Mouse (Mus musculus) CD4-positive, CD25-positive, alpha-beta regulatory T cell, adult 2 months (primary cell): Measurements from ENCODE around the gene Nsun6.

Experiments used
- DNase-seq: peaks from one replicate; pipeline ENCODE4 v3.0.0-alpha.2; 2012; ENCODE audit warnings: low read depth, low spot score

The Nsun6 gene

DNA sequence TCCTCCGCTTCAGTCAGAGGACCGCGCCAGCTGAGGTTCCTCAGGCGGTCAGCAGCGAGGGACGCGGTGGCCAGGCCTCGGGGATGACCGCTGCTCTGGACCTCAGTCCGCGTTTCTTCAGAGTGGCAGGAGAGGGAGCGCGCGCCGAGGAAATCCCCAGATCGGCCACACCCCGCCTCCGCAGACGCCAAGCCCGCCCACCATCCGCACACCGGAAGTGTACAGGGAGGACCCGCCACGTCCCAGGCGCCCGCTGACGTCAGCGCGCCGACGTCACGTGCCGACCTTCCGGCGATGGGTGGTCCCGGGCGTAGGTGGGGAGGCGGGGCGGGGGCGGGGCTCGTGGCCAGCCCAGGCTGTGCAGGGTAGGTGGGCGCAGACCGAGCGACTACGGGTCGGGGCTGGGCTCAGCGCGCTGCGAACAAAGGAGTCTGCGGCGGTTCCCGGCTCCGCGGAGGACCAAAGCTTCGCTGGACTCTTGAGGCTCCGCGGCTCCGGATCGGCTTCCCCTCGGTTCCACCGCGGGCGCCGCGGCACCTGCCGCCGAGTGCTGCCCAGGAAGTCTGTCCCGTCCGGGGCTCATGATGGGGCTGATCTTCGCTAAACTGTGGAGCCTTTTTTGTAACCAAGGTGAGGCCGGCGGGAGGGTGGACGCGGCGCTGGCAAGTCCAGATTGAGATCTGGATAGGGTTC, at the start of gene Nsun6:
Nsun6 (minus strand) TSS at position 125 of the 693 bp plus-strand sequence.
- DNase-seq: peak; percentile 99

DNA sequence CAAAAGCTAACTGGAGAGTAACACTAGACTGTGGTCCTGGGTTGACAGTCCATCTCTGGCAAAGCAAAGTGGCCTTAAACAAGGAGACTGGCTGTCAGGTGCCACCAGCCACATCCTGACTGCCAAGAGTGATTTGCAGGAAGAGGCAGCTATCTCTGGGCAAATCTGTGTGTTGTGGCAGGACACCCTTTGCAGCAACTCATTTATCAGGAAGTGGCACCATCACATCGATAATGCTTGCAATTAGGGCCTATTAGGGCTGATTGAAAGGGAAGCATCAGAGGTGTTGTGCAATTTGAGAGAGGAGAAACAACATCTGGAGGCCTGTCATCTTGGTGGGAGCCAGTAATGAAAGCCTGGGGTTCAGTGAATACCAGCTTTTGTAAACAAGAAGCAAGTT, 49.5 kb upstream of the Nsun6 start:
- DNase-seq: no peak

DNA sequence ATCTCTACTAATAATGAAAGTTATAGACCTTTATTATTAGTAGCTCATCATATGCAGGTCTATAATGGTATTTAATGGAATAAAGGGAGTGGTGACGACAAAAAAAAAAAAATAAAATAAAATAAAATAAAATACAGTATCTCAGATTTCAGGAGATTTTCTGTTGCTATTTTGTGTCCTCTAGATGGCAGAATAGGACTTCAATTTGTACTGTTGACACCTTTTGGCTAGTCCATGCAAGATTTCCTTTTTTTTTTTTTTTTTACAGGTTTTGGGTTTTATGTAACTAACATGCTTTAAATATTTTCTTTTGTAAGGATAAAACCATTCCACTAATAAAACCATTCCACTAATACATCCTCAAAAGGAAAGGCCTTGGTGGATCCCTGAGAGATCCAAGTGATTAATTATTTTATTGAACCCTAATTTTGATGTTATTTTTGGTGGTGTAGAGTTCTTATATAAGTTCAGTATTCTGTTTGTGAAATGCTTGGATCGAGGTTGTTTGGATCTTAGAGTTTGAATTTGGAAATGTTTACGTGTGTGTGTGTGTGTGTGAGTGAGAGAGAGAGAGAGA, 41.7 kb upstream of the Nsun6 start:
- no peak for DNase-seq

DNA sequence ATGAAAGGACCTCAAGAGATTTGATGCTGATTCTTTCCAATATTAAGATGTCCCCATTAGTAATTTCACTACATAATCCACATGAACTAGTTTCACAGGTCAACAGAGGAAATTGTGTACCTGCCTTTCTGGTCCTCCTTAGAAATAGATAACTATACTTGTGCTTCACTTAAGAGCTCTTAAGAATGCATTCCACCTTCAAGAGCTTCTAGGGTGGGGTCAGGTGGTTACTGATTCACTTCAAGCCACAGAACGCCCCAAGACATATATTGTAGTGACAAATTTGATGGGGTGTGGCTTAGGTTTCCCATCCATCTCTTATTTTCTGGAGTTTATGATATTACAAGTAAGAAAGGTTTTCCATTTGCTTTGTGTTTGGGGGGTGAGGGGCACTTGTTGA, 32.4 kb upstream of the Nsun6 start:
- no peak for DNase-seq

DNA sequence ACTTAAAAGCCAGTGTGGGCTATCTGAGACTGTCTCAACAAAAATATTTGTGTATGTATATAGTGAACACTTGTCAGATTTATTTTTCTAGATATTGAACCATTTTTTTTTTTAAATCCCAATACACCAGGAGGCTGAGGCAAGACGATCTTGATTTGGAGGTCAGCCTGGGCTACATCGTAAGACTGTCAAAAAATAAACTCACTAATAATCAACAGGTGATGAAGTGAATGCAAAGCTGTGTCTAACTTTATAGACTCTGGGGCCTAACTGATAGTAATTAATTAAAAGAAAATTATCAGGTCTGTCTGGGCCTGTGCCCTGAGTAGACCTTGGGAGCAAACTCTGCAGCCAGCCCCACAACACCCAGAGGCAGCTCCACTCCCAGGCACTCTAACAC, 28.8 kb upstream of the Nsun6 start:
- no peak for DNase-seq

DNA sequence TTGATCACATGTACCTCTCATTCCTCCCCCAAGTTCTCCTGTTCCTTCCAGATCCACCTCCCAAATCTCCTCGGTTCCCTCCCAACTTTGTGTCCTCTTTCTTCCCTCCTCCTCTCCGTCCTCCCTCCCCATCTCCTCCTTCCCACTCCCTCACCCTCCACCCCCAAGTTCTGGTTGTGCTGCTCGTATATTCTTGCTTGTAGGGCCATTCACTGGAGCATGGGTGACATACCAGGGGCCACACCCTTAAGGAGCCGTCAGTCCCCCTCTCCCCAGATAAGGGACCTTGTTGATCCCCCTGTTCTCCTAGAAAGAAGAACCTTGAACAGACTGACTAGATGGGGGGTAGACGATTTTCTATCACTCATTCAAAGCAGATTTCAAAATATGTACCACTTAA, 12.2 kb upstream of the Nsun6 start:
- no peak for DNase-seq

DNA sequence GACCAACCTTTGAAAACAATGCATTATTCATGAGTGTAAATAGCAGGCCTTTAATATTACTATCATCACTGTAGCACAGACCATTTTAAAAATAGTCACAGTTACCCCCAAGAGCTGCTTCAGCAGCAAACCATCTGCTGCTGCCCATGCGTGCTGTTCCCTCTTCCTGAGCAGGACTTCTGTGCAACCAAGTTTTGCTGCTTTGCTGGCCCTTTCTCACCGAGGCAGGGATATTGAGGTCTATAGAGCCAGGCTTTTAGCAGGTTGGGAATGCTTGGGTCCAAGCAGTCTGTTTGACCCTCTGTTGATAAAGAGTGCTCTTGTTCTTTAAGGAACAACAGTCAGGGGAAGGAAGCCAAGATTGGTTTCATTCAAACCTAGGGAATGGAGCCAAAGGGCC, 10.6 kb upstream of the Nsun6 start:
- DNase-seq: no peak

DNA sequence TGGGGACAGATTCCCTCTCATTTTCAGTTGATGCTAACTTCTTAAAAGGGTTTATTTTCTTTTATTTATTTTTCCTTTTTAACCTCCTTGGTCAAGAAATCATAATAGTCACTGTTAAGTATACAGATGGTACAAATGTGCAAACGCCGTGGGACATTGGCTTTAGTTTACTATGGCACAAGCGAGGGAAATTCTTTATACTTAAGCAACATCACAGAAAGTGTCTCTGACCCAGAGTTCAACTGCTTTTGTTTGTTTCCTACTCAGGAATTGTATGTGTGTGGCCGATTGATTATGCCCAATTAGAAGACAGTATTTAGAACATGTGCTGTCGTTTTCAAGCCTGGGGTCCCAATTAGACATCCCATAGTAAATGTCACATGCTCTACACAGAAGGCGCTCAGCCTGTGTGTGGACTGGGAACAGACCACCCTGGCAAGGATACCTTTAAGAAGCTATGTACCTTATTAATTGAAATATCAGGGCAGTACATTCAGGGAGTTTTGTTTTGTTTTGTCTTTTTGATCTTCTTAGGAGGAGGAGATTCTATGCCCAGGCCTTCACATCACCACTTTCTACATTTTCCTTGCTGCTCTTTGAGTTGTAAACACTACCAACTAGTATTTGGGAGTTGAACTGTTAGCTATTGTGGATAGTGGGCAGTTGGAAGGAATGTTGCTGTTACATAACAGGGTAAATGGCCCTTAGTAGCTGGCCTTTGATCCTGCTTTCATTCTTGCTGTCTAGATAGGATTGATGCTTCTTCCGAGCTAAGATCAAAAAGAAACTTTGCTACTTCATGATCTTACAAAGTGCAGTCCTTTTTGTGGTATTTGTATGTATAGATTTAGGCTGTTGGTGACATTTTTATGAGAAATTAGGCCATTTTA, 9.8 kb upstream of the Nsun6 start:
- DNase-seq: no peak

DNA sequence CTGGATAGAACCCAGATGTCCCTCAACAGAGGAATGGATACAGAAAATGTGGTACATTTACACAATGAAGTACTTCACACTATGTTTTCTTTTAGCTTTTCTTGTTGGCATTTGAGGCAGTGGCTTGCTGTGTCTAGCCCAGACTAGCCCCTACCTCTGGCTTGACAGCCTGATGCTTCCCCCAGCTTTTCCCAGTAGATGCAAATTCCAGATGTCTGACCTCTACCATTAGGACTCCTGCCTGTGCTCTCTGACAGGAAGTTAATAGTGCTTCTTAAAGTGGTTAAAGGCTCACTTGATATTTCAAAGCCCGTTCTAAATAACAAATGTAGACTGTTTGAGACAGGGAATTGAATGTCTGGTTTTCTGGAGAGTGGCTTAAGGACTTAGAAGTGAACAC, 8.9 kb upstream of the Nsun6 start:
- DNase-seq: no peak

DNA sequence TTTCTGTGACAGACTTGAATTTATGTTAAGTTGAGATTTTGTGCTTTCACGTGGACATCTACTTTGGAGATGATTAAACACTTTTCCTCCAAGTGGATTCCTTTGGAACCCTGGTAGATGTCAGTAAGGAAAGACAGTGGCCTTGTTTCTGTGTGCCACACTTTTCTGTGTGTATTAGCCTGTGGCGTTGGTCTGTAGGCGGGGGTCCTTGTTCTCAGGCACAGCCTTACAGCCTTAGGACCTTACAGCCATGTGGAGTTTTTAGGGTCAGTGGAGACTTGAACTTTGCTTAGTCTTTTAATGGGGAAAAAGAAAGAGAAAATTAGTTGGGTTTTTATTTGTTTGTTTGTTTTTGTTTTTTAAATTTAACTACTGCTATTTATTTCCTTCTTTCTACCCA, 6.0 kb upstream of the Nsun6 start:
- DNase-seq: no peak

DNA sequence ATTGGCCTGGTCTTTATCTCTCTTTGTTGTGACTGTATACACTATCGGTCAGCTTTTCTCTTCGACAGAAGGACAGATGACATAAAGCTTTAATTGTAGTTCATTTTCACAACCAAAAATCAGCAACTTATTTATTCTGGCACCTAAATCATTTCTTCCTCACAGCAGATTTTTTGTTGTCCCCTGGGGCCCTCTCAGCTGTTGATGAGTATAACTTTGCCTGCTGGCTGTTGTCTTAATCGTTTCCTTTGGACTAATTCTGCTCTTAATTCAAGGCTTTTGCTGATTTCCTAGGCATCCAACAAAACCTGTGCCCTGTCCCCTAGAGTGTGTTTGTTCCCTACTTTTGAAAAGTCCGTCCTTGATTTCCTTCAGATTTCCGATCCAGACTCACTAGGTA, 3.4 kb upstream of the Nsun6 start:
- no peak for DNase-seq

DNA sequence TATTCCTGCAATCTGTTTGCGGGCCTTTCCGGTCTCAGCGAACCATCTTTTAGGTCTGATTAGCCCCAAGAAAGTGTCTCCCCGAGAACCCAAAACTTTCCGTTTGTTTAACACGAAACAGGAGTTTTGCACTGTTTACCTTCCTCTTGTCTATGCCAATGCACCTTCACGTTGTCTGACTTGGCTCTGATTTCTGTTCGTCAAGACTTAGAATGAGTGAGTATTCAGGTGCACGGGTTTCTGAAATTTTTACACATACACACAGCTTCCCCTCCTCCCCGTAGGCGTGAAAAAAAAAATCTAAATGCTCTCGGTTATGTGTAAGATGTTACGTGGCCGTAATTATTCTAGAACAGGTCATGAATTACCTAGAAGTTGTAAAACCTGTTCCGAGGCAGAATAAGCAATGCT, 877 bp upstream of the Nsun6 start:
- DNase-seq: peak; percentile 62

DNA sequence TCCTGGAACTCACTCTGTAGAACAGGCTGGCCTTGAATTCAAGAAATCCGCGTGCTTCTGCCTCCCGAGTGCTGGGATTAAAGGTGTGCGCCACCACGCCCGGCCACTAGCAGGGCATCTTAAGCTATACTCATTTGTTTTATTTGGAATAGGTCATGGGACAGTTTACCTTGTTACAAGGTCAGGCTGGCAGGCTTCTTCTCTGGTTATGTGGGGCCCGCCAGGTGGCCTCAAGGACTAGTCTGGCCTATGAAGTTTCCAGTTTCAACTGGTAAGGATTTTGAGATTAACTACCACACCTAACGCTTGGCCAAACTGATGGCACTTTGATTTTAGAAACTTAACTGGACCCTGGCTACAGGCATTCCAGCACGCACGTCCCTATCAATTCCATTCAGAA, 373 bp downstream of the Nsun6 start:
- no peak for DNase-seq

DNA sequence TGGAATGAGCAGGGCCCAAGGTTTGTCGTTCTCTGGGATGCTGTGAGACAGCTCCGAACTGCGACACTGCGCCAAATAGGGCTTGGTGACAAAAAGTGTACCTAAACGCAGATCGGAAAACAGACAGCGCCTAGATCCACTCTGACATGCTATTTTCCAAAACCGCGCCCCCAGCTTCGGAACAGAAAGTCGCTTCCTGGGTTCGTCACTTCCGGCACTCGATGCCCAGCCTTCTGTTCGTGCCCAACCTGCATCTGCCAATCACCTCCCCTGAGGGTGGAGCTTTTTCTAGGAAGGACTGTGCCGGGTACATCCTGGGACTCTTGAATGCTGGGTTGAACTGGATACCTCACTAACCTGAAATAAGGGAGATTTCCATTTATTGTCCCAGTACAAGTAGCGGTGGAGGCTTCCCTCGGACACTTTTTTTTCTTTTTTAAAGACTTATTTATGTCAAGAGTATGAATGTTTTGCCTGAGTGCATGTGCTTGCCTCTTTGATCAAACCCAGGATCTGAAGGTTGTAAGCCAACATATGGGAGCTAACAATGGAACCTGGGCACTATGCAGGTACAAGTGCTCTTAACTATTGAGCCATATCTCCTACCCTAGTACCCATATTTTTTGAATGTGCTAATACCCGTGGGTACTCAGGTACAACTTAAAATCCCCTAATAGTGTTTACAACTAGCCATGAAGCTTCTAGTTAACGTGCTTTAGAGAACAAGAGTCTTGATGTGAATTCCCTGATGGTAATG, 5.6 kb downstream of the Nsun6 start, which contains the start of gene Arl5b:
Arl5b (plus strand) TSS at position 279 of the 757 bp plus-strand sequence.
- peak; percentile 96 for DNase-seq

DNA sequence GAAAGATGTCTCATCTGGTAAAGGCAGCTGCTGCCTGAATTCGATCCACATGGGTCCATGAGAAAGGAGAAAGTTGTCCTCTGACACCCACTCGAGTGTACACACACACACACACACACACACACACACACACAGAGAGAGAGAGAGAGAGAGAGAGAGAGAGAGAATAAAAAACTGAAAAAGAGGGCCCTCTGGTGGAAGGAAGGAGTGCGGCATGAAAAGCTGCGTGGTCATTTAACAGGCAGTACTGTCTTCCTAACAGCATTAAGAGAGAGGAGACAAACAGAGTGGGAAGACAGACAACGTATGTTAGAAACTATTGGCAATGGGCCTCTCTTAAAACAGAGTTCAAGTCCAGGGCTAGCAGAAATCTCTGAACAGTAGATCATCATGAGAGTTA, 14.5 kb downstream of the Nsun6 start:
- DNase-seq: peak; percentile 50

DNA sequence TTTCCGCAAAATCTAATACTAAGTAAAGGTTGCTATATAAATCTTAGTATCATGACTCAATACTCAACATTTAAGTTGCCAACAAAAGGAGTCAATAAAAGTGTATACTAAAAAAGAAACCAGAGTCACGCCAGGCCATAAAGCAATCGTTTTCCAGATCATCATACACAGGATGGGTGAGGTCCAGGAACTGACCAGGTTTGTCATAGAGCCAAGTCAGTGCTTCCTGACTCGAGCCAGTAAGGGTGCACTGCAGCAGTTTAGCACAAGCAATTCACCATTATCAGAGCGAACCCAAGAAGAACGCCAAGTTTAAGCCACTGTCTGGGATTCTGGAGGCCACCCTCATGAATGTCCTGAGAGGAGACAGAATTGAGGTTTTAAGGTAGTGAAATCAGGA, 16.2 kb downstream of the Nsun6 start:
- no peak for DNase-seq

DNA sequence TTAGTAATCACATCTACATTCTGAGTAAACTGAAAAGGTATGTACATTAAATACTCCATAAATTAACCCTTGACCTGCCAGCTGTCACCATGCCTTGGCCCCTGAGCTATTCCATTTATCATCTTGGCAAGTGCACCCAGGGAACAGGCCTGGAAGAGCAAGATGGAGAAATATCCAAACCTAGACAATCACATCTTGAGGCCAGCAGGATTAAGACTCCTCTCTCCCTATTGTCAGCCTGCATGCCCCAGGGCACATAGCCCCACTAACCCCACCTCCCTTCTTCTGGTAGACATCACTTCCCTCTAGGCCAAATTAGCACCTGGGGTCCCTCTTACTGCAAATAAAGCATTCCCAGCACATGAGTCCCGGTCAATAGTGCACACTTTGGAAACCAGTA, 27.1 kb downstream of the Nsun6 start:
- DNase-seq: no peak

DNA sequence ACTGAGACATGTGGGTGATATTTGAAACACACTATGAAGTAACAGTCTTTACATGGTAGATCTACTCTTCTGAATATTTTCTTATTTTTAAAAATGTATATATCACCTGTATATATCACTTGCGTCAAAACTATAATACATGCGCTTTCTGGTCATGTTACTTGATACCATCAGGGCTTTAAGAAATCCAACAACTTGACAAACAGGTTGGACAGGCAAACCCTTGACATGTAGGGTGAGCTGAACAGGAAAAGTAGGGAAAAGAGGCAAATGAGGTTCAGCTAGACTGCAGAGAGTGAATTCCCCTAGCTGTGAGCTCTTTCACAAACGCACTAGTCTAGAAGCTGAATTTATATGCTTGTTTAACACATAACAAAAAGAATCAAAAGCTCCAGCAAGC, 28.1 kb downstream of the Nsun6 start:
- no peak for DNase-seq

DNA sequence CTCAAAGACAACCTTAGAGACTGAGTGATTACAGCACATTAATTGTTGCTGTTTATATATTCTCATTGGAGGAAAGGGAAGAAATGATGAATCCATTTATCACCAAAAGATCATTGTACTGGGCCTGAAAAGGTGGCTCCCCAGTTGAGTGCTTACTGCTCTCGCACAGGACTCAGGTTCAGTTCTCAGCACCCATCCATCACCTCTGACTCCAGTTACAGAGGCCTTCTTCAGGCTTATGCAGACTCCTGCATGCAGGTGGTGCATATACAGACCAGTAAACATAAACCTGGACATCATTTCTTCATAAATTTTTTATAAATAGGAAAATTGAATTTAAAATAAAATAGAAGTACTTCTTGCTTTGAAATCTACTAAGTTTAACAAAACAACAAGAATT, 46.8 kb downstream of the Nsun6 start:
- no peak for DNase-seq

DNA sequence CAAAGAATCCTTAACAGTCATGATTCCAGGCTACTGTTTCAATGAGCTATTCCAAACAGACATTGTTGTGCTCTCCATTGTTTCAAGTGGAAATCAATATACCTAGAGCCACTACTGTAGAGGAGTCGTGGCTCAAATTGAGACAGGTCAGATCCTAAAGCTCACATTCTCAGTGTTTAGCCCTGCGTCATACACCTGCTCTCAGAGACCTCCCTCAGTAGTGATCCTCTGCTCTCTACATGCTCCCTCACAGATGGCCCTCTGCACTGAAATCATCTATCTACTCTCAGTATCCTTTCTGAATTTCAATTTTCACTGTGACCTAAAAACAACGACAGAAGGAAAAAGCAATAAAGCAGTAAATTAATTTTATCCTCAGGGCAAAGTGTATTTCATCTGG, 47.3 kb downstream of the Nsun6 start:
- DNase-seq: no peak

DNA sequence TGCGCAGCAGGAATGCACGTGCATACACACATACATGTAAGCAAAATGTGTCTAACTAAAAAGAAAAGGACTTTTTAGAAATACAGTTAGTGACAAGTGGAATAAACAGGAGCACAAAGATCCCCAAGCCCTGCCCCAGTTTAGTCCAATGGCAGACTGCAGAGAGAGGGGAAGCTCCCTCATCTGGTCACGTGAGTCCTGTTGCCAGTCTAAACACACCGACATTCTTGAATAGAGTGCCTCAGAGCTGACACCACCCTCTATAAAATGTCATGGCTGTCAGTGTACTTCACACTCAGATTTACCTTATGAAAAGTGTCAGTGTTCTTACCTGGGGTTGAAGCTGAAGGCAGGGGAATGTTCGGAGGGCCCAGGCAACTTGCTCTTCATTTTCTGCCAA, 57.0 kb downstream of the Nsun6 start:
- peak; percentile 10 for DNase-seq

DNA sequence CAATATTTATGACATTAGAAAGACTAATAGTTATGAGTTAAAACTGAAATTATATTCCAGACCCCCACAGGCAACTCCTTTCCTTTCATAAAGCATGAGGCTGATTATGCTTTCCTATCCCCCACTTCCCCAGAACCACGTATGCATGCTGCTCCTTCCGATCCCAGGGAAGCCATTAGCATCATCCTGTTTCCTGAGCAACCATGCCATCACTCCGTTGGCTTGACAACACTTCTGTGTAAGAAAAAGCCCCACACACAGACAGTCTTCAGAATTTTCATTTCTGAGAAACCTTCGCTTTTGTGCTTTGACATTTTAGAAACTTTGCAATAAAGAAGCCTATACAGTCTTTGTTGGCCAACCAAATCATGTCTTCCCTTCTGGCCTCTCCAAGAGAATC, 58.8 kb downstream of the Nsun6 start:
- no peak for DNase-seq
